Mouse (Mus musculus) heart, adult 18-20 months (tissue): ENCODE measurements around the gene Tram2. TPM values are rescaled to one million over a fixed set of nuclear protein-coding genes. Genes with fewer than 3 reads are reported as not detected.

Experiments used
- DNase-seq, 2 experiments: peaks; one replicate each; pipeline ENCODE4 v3.0.0; 2021 to 2022; ENCODE audit warnings: mixed read lengths in 1 of 2
- long read RNA-seq, 2 experiments: library from polyadenylated mRNA; stranded (forward); transcript quantifications; one replicate each; pipeline ENCODE4 v2.0.0; 2021
- total RNA-seq, 2 experiments: library from RNA; stranded (reverse); gene quantifications; 2 replicates each; pipeline ENCODE4 v1.2.3; 2021

Gene Tram2
- total RNA-seq = 1 to 10 TPM; 3.9 to 5.2 TPM
- long read RNA-seq, experiment 1, full-length matches to known transcripts = 3 of 5 reads
- long read RNA-seq, experiment 1, partial matches to known transcripts = 0 of 5 reads
- long read RNA-seq, experiment 1, other reads (novel, unspliced or antisense) = 2 of 5 reads
- long read RNA-seq, experiment 2, full-length matches to known transcripts = 2 of 3 reads
- long read RNA-seq, experiment 2, partial matches to known transcripts = 0 of 3 reads
- long read RNA-seq, experiment 2, other reads (novel, unspliced or antisense) = 1 of 3 reads

- DNase-seq = peak; percentile 95 to 97
Measured at GRCm38 (mm10) chr1:21079217-21079773, at the start of gene Tram2. Tram2 (minus strand) TSS chr1:21079229.

GRCm38 (mm10) chr1:21124713-21125336, 45.8 kb upstream of the Tram2 start:
- no peak for DNase-seq

- no peak for DNase-seq
Measured at GRCm38 (mm10) chr1:21103784-21104183, 24.8 kb upstream of the Tram2 start.

- peak; percentile 80 to 91 for DNase-seq
Measured at GRCm38 (mm10) chr1:21101221-21102006, 22.4 kb upstream of the Tram2 start.

GRCm38 (mm10) chr1:21100726-21101125, 21.7 kb upstream of the Tram2 start:
- DNase-seq = no peak

GRCm38 (mm10) chr1:21097001-21097989, 18.3 kb upstream of the Tram2 start:
- peak; percentile 64 to 71 for DNase-seq

- peak; percentile 7 to 25 for DNase-seq
Measured at GRCm38 (mm10) chr1:21094644-21095215, 15.7 kb upstream of the Tram2 start.

- no peak for DNase-seq
Measured at GRCm38 (mm10) chr1:21089661-21090117, 10.7 kb upstream of the Tram2 start.

GRCm38 (mm10) chr1:21086291-21086690, 7.3 kb upstream of the Tram2 start:
- DNase-seq = no peak

- DNase-seq = no peak
Measured at GRCm38 (mm10) chr1:21084661-21085060, 5.6 kb upstream of the Tram2 start.

- DNase-seq = no peak
Measured at GRCm38 (mm10) chr1:21080362-21080761, 1.3 kb upstream of the Tram2 start.

- DNase-seq = peak; percentile 41 to 63
Measured at GRCm38 (mm10) chr1:21078481-21079214, 381 bp downstream of the Tram2 start.

GRCm38 (mm10) chr1:21077619-21078018, 1.4 kb downstream of the Tram2 start:
- no peak for DNase-seq

- DNase-seq = peak in 1 of 2 experiments; percentile 22
Measured at GRCm38 (mm10) chr1:21077191-21077590, 1.8 kb downstream of the Tram2 start.

GRCm38 (mm10) chr1:21075986-21076495, 3.0 kb downstream of the Tram2 start:
- peak in 1 of 2 experiments; percentile 54 for DNase-seq

- peak in 1 of 2 experiments; percentile 39 for DNase-seq
Measured at GRCm38 (mm10) chr1:21074231-21074630, 4.8 kb downstream of the Tram2 start.

GRCm38 (mm10) chr1:21072875-21073444, 6.1 kb downstream of the Tram2 start:
- DNase-seq = no peak

- DNase-seq = peak in 1 of 2 experiments; percentile 38
Measured at GRCm38 (mm10) chr1:21070658-21071057, 8.4 kb downstream of the Tram2 start.

GRCm38 (mm10) chr1:21069830-21070522, 9.1 kb downstream of the Tram2 start:
- no peak for DNase-seq
